Mouse (Mus musculus) MEL (cell line): ENCODE results near the gene AC124108.1. TPM values are rescaled to one million over a fixed set of nuclear protein-coding genes. Genes with fewer than 3 reads are reported as not detected.
A peak's percentile ranks its signal among the peaks of the same experiment; 100 is the strongest.

Source experiments
- DNase-seq: peaks from one replicate; pipeline ENCODE4 v3.0.0; 2011; ENCODE audit warnings: low read depth, low spot score
- H3K27ac ChIP-seq: 2 replicates; pipeline ENCODE4 v1.5.1; 2012; ENCODE audit warnings: low read depth, mild to moderate bottlenecking, control low read depth, low read length, moderate library complexity; ENCODE audit not compliant: control insufficient read depth
- H3K27me3 ChIP-seq, 2 experiments: fragments of 150-350 bp in 1 of 2; sonication (generic) in 1 of 2; 2 replicates each; pipeline ENCODE4 v1.6.1; 2012; ENCODE audit warnings: low read length in 2 of 2, mild to moderate bottlenecking in 2 of 2, improper control_type of control experiment in 1 of 2, moderate library complexity in 1 of 2; ENCODE audit not compliant: insufficient read depth in 2 of 2, control insufficient read depth in 1 of 2
- H3K36me3 ChIP-seq, 2 experiments: 2 replicates each; pipeline ENCODE4 v1.6.1; 2012 to 2014; ENCODE audit warnings: low read length in 2 of 2, improper control_type of control experiment in 1 of 2, inconsistent platforms in 1 of 2, mild to moderate bottlenecking in 1 of 2; ENCODE audit not compliant: insufficient read depth in 2 of 2, control insufficient read depth in 1 of 2
- H3K4me1 ChIP-seq, 2 experiments: fragments of 150-350 bp in 1 of 2; sonication (generic) in 1 of 2; 2 replicates each; pipeline ENCODE4 v1.6.1; 2012; ENCODE audit warnings: low read length in 2 of 2, improper control_type of control experiment in 1 of 2, mild to moderate bottlenecking in 1 of 2; ENCODE audit not compliant: insufficient read depth in 2 of 2, control insufficient read depth in 1 of 2
- H3K4me3 ChIP-seq, 2 experiments: fragments of 150-350 bp in 1 of 2; sonication (generic) in 1 of 2; 2 replicates each; pipeline ENCODE4 v1.5.1; 2012; ENCODE audit warnings: low read depth in 2 of 2, low read length in 2 of 2, mild to moderate bottlenecking in 2 of 2, moderate library complexity in 2 of 2, control low read depth in 1 of 2, improper control_type of control experiment in 1 of 2; ENCODE audit not compliant: control insufficient read depth in 1 of 2, insufficient read depth in 1 of 2
- H3K79me2 ChIP-seq: 2 replicates; pipeline ENCODE4 v1.6.1; 2012; ENCODE audit warnings: mild to moderate bottlenecking, low read length, moderate library complexity; ENCODE audit not compliant: control insufficient read depth, poor library complexity, insufficient read depth
- H3K9ac ChIP-seq: 2 replicates; pipeline ENCODE4 v1.6.1; 2012; ENCODE audit warnings: low read depth, mild to moderate bottlenecking, control low read depth, low read length, moderate library complexity; ENCODE audit not compliant: control insufficient read depth, poor library complexity, severe bottlenecking
- H3K9me3 ChIP-seq: fragments of 150-350 bp; sonication (generic); replicated peaks from 2 replicates; pipeline ENCODE4 v1.6.1; 2012; ENCODE audit warnings: mild to moderate bottlenecking, low read length, improper control_type of control experiment, moderate library complexity; ENCODE audit not compliant: insufficient read depth
- BHLHE40 ChIP-seq: IDR thresholded peaks from 2 replicates; pipeline ENCODE4 v1.6.1; 2012; ENCODE audit warnings: low read depth, mild to moderate bottlenecking, inconsistent platforms, low read length, improper control_type of control experiment, borderline replicate concordance
- CHD2 ChIP-seq: IDR thresholded peaks from 2 replicates; pipeline ENCODE4 v1.6.1; 2011; ENCODE audit warnings: low read length, improper control_type of control experiment
- ELF1 ChIP-seq: IDR thresholded peaks from 2 replicates; pipeline ENCODE4 v1.6.1; 2014; ENCODE audit warnings: low read depth, mild to moderate bottlenecking, inconsistent platforms, low read length, improper control_type of control experiment, moderate library complexity
- GABPA ChIP-seq: IDR thresholded peaks from 2 replicates; pipeline ENCODE4 v1.6.1; 2012; ENCODE audit warnings: low read depth, mild to moderate bottlenecking, inconsistent platforms, low read length, improper control_type of control experiment, moderate library complexity
- GATA1 ChIP-seq: IDR thresholded peaks from 2 replicates; pipeline ENCODE4 v1.6.1; 2011; ENCODE audit warnings: low read depth, low read length, improper control_type of control experiment
- JUND ChIP-seq: IDR thresholded peaks from 2 replicates; pipeline ENCODE4 v1.6.1; 2011; ENCODE audit warnings: low read depth, mild to moderate bottlenecking, improper control_type of control experiment, low read length
- MAX ChIP-seq: IDR thresholded peaks from 2 replicates; pipeline ENCODE4 v1.6.1; 2011; ENCODE audit warnings: low read length, improper control_type of control experiment
- MEF2A ChIP-seq: IDR thresholded peaks from 2 replicates; pipeline ENCODE4 v1.6.1; 2014; ENCODE audit warnings: low read depth, mild to moderate bottlenecking, inconsistent platforms, low read length, improper control_type of control experiment; ENCODE audit not compliant: poor library complexity, insufficient replicate concordance, severe bottlenecking; ENCODE audit errors: extremely low read depth
- MXI1 ChIP-seq: IDR thresholded peaks from 2 replicates; pipeline ENCODE4 v1.6.1; 2011; ENCODE audit warnings: mild to moderate bottlenecking, low read depth, low read length, improper control_type of control experiment
- MYC ChIP-seq: IDR thresholded peaks from 2 replicates; pipeline ENCODE4 v1.6.1; 2011; ENCODE audit warnings: low read depth, mild to moderate bottlenecking, low read length, improper control_type of control experiment, moderate library complexity
- POLR2A ChIP-seq, 2 experiments: IDR thresholded peaks; 2 replicates each; pipeline ENCODE4 v1.6.1; 2011 to 2012; ENCODE audit warnings: low read length in 2 of 2, mild to moderate bottlenecking in 2 of 2, control low read depth in 1 of 2, improper control_type of control experiment in 1 of 2, low read depth in 1 of 2, moderate library complexity in 1 of 2; ENCODE audit not compliant: control insufficient read depth in 1 of 2, insufficient read depth in 1 of 2, poor library complexity in 1 of 2
- RAD21 ChIP-seq: IDR thresholded peaks from 2 replicates; pipeline ENCODE4 v1.6.1; 2011; ENCODE audit warnings: mild to moderate bottlenecking, low read depth, low read length, improper control_type of control experiment
- RCOR1 ChIP-seq: IDR thresholded peaks from 2 replicates; pipeline ENCODE4 v1.6.1; 2012; ENCODE audit warnings: low read depth, mild to moderate bottlenecking, inconsistent platforms, low read length, improper control_type of control experiment
- SMC3 ChIP-seq: IDR thresholded peaks from 2 replicates; pipeline ENCODE4 v1.6.1; 2011; ENCODE audit warnings: low read depth, low read length, improper control_type of control experiment
- ZC3H11A ChIP-seq: IDR thresholded peaks from 2 replicates; pipeline ENCODE4 v1.6.1; 2012; ENCODE audit warnings: low read depth, mild to moderate bottlenecking, inconsistent platforms, low read length, improper control_type of control experiment
- ZKSCAN1 ChIP-seq: IDR thresholded peaks from 2 replicates; pipeline ENCODE4 v1.6.1; 2012; ENCODE audit warnings: low read depth, mild to moderate bottlenecking, inconsistent platforms, low read length, improper control_type of control experiment, moderate library complexity
- ZMIZ1 ChIP-seq: IDR thresholded peaks from 2 replicates; pipeline ENCODE4 v1.6.1; 2012; ENCODE audit warnings: low read depth, mild to moderate bottlenecking, inconsistent platforms, low read length, improper control_type of control experiment, moderate library complexity
- ZNF384 ChIP-seq: IDR thresholded peaks from 2 replicates; pipeline ENCODE4 v1.6.1; 2012; ENCODE audit warnings: low read depth, mild to moderate bottlenecking, inconsistent platforms, low read length, improper control_type of control experiment
- polyA plus RNA-seq, 2 experiments: library from polyadenylated mRNA; stranded (reverse) in 1 of 2; unstranded in 1 of 2; fragments of >175 nt in 1 of 2; fragments of >200 nt in 1 of 2; gene quantifications; 2 replicates each; pipeline versions ENCODE4 v1.2.1 to v1.2.4; 2012; ENCODE audit warnings: low replicate concordance in 2 of 2, low read depth in 1 of 2; ENCODE audit not compliant: insufficient read length in 2 of 2, insufficient read depth in 1 of 2, missing spikeins in 1 of 2
- total RNA-seq: library from RNA; depleted of rRNA; stranded (reverse); fragments of 300-350 nt; gene quantifications from 2 replicates; pipeline ENCODE4 v1.2.3, GENCODE M21; 2012; rRNA removed

AC124108.1 gene
- not detected in 2 replicates for total RNA-seq
- not detected for polyA plus RNA-seq

GRCm38 (mm10) chr1:132191093-132191785, at the start of gene AC124108.1, which contains the start of gene Lemd1:
AC124108.1 (plus strand) TSS chr1:132191457.
Lemd1 (plus strand) TSS chr1:132191431.
- no peak for DNase-seq
- no peak within 1 kb of the TSS for H3K9ac ChIP-seq
- TF ChIP-seq MEF2A = no peak
- no peak for TF ChIP-seq GATA1
- TF ChIP-seq ZKSCAN1 = no peak
- no peak for TF ChIP-seq ZNF384
- TF ChIP-seq ELF1 = no peak
- TF ChIP-seq CHD2 = no peak
- no peaks in the 10 kb centered on the region for H3K36me3 ChIP-seq
- no peak within 1 kb of the TSS for H3K4me3 ChIP-seq
- H3K27ac ChIP-seq = no peak within 1 kb of the TSS
- no peaks in the 10 kb centered on the region for H3K4me1 ChIP-seq
- H3K79me2 ChIP-seq = no peaks in the 10 kb centered on the region
- H3K27me3 ChIP-seq = peaks cover 2 to 10% of the 10 kb centered on the region in 2 experiments
- no peaks in the 10 kb centered on the region for H3K9me3 ChIP-seq

GRCm38 (mm10) chr1:132141753-132142152, 49.5 kb upstream of the AC124108.1 start:
- no peak overlapping the region for H3K9ac ChIP-seq
- H3K27me3 ChIP-seq = no peaks in the 10 kb centered on the region
- no peaks in the 10 kb centered on the region; the same call in 1 of the 2 replicates for H3K79me2 ChIP-seq

GRCm38 (mm10) chr1:132143079-132143478, 48.2 kb upstream of the AC124108.1 start:
- no peak overlapping the region for H3K27ac ChIP-seq
- peak; percentile 16 for DNase-seq
- H3K79me2 ChIP-seq = no peaks in the 10 kb centered on the region; the same call in 1 of the 2 replicates
- TF ChIP-seq GATA1 = no peak
- no peak for TF ChIP-seq MYC
- no peak for TF ChIP-seq MXI1
- TF ChIP-seq BHLHE40 = no peak
- TF ChIP-seq CHD2 = no peak
- no peak for TF ChIP-seq ZKSCAN1
- TF ChIP-seq MAX = no peak
- TF ChIP-seq ZMIZ1 = no peak
- TF ChIP-seq POLR2A (IDR thresholded peaks at IDR 0.05; ENCODE audit: control insufficient read depth in 1 of 2, insufficient read depth in 1 of 2, low read depth in 1 of 2, low read length in 2 of 2, poor library complexity in 1 of 2) = no peak
- no peak for TF ChIP-seq ZC3H11A
- TF ChIP-seq SMC3 = no peak
- no peak for TF ChIP-seq ELF1
- no peak for TF ChIP-seq GABPA
- no peak for TF ChIP-seq MEF2A
- H3K27me3 ChIP-seq = no peaks in the 10 kb centered on the region; a peak in 1 of 4 replicates
- H3K9me3 ChIP-seq = no peaks in the 10 kb centered on the region
- peaks cover 0 to 10% of the 10 kb centered on the region in 2 experiments; a peak in 2 of 4 replicates for H3K4me1 ChIP-seq
- no peaks in the 10 kb centered on the region for H3K36me3 ChIP-seq
- no peak overlapping the region for H3K4me3 ChIP-seq
- H3K9ac ChIP-seq = no peak overlapping the region

More at GRCm38 (mm10) chr1:132141753-132142152, 49.5 kb upstream of the AC124108.1 start:
- Histone ChIP-seq H3K36me3 (no peaks in the 10 kb centered on the region), H3K4me1 (peaks cover 0 to 15% of the 10 kb centered on the region in 2 experiments; a peak in 2 of 4 replicates), H3K4me3 (no peak overlapping the region), H3K9me3 (no peaks in the 10 kb centered on the region), H3K27ac (no peak overlapping the region)
- TF ChIP-seq JUND (no peak), RCOR1 (no peak), ZNF384 (no peak), RAD21 (no peak), SMC3 (no peak)
- DNase-seq = no peak
